Mouse (Mus musculus) limb, embryonic 15.5 days (tissue): ENCODE measurements around the gene Rpl27. TPM values are rescaled to one million over a fixed set of nuclear protein-coding genes. Genes with fewer than 3 reads are reported as not detected.

Experiments
- ATAC-seq: fragments of 200-750 bp; cut with Nextera tagmentation; 2 replicates; pipeline ENCODE4 v1.8.0; 2017; ENCODE audit warnings: low read depth, moderate TSS enrichment; ENCODE audit not compliant: insufficient number of reproducible peaks, low FRiP score, low TSS enrichment
- H3K27ac ChIP-seq: fragments of 300-500 bp; sonication (generic); 2 replicates; pipeline ENCODE4 v1.5.1; 2015; ENCODE audit warnings: moderate library complexity, mild to moderate bottlenecking, inconsistent platforms
- H3K27me3 ChIP-seq: fragments of 300-500 bp; sonication (generic); 2 replicates; pipeline ENCODE4 v1.6.1; 2015; ENCODE audit warnings: inconsistent platforms
- H3K36me3 ChIP-seq: fragments of 300-500 bp; sonication (generic); 2 replicates; pipeline ENCODE4 v1.6.1; 2015; ENCODE audit warnings: inconsistent platforms
- H3K4me1 ChIP-seq: fragments of 300-500 bp; sonication (generic); 2 replicates; pipeline ENCODE4 v1.6.1; 2015; ENCODE audit warnings: inconsistent platforms
- H3K4me2 ChIP-seq: fragments of 300-500 bp; sonication (generic); 2 replicates; pipeline ENCODE4 v1.6.1; 2015; ENCODE audit warnings: mild to moderate bottlenecking, inconsistent platforms
- H3K4me3 ChIP-seq: fragments of 300-500 bp; sonication (generic); 2 replicates; pipeline ENCODE4 v1.5.1; 2015; ENCODE audit warnings: mild to moderate bottlenecking, inconsistent platforms
- H3K9ac ChIP-seq: fragments of 300-500 bp; sonication (generic); 2 replicates; pipeline ENCODE4 v1.6.1; 2015; ENCODE audit warnings: inconsistent platforms
- H3K9me3 ChIP-seq: fragments of 300-500 bp; sonication (generic); 2 replicates; pipeline ENCODE4 v1.6.1; 2016; ENCODE audit warnings: inconsistent platforms
- WGBS: fragments of 180-500 bp; shearing (Covaris S2); methylation state at CpG from one replicate; pipeline ENCODE4 v1.1.7; 2015; 5-methylcytosine and 5-hydroxymethylcytosine counted together
- polyA plus RNA-seq: library from polyadenylated mRNA; unstranded; fragments of >200 nt; fragmentation: Nextera tagmentation; extraction: Ambion mirVana; gene quantifications from 2 replicates; pipeline ENCODE4 v1.2.1, GENCODE M21; 2015

Gene Rpl27
- polyA plus RNA-seq, result 262 and 315 TPM in 2 replicates

DNA sequence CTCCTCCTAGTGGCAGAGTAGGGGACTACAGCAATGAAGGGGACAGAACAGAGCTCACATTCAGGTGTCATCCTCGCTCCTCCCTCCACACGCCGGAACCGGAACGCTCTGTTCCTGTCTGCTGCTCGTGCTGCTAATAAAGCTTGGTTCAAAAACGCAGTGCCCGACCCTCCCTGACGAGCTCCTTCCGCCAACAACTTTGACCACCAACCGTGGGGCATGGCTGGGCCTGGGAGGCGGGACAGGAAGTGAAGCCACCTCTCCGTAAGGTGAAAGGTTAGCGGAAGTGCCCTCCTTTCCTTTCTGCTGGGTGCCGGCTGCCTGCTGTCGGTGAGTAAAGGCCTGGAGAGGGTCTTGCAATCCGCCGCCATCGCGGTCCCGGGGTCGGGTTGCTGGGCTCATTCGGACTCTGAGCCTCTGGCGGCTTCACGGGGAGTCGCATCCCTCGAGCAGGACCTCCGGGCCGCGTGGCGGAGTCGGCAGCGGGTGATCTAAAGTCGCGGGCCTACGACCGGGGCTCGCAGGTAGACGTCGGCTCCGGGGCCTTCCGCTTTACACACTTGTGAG, at the start of gene Rpl27:
Gene Rpl27, plus strand, starts transcription at position 172 of the 567 bp plus-strand sequence.
- H3K27ac ChIP-seq, result peak within 1 kb of the TSS; percentile 91
- H3K4me2 ChIP-seq, result peak within 1 kb of the TSS; percentile 67
- H3K4me1 ChIP-seq, result peaks cover 20% of the 10 kb centered on the region
- under 1% methylated on average over 42 of the region's 42 CpGs for WGBS
- peaks cover 27% of the 10 kb centered on the region for H3K36me3 ChIP-seq
- H3K4me3 ChIP-seq, result peak within 1 kb of the TSS; percentile 76
- no peaks in the 10 kb centered on the region for H3K9me3 ChIP-seq
- peak within 1 kb of the TSS; percentile 84 for H3K9ac ChIP-seq
- H3K27me3 ChIP-seq, result no peaks in the 10 kb centered on the region
- peak; percentile 98 for ATAC-seq

DNA sequence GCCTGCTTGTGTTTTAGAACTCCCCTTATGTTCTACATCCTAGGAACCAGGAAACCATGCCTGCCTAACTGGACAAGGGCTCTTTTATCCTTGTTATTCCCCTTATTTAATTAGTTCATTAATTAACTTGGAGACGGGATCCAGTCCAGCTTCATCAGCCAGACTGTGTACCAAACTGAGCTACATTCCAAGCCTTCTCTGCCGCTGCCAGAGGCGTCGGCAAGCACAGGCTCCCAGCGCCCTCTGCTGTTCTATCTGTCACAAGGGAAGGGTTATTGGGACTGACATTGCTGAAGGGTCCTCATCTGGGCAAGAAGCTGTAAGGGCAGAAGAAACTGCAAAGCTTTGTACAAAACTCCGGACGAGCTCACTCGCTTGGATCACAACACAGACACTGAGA, 47.0 kb upstream of the Rpl27 start:
- Histone ChIP-seq H3K4me2 (no peak overlapping the region), H3K4me1 (no peaks in the 10 kb centered on the region), H3K4me3 (no peak overlapping the region), H3K27ac (no peak overlapping the region), H3K27me3 (no peaks in the 10 kb centered on the region), H3K9me3 (no peaks in the 10 kb centered on the region), H3K36me3 (no peaks in the 10 kb centered on the region), H3K9ac (no peak overlapping the region)
- no peak for ATAC-seq
- WGBS, result 7% methylated on average over 8 of the region's 8 CpGs

- no peak overlapping the region for H3K27ac ChIP-seq
- H3K9ac ChIP-seq, result no peak overlapping the region
- WGBS, result 86% methylated on average over 2 of the region's 2 CpGs
- H3K4me3 ChIP-seq, result no peak overlapping the region
- H3K9me3 ChIP-seq, result no peaks in the 10 kb centered on the region
- no peak for ATAC-seq
- peaks cover 7% of the 10 kb centered on the region for H3K4me1 ChIP-seq
- no peak overlapping the region for H3K4me2 ChIP-seq
- peaks cover 35% of the 10 kb centered on the region for H3K36me3 ChIP-seq
- no peaks in the 10 kb centered on the region for H3K27me3 ChIP-seq
These were observed 26.8 kb upstream of the Rpl27 start for GRCm38 (mm10) chr11:101415306-101415705.

- Histone ChIP-seq H3K9me3 (no peaks in the 10 kb centered on the region), H3K4me1 (peaks cover 7% of the 10 kb centered on the region), H3K4me3 (peak overlapping the region; percentile 82), H3K27ac (peak overlapping the region; percentile 82), H3K27me3 (no peaks in the 10 kb centered on the region), H3K36me3 (peaks cover 22% of the 10 kb centered on the region), H3K9ac (peak overlapping the region; percentile 81), H3K4me2 (peak overlapping the region; percentile 68)
- WGBS, result 2% methylated on average over 11 of the region's 11 CpGs
- ATAC-seq, result peak; percentile 12; the same call in 1 of the 2 replicates
These were observed 25.5 kb upstream of the Rpl27 start for GRCm38 (mm10) chr11:101416433-101417100.

GRCm38 (mm10) chr11:101417101-101417855, 24.8 kb upstream of the Rpl27 start, which contains the start of gene Aarsd1:
Gene Aarsd1 (minus strand): TSS chr11:101417615.
- H3K27ac ChIP-seq, result peak within 1 kb of the TSS; percentile 82
- H3K4me1 ChIP-seq, result peaks cover 7% of the 10 kb centered on the region
- no peaks in the 10 kb centered on the region for H3K27me3 ChIP-seq
- peak within 1 kb of the TSS; percentile 82 for H3K4me3 ChIP-seq
- peaks cover 15% of the 10 kb centered on the region for H3K36me3 ChIP-seq
- WGBS, result 0% methylated on average over 45 of the region's 45 CpGs
- no peaks in the 10 kb centered on the region for H3K9me3 ChIP-seq
- peak within 1 kb of the TSS; percentile 81 for H3K9ac ChIP-seq
- H3K4me2 ChIP-seq, result peak within 1 kb of the TSS; percentile 68
- ATAC-seq, result peak; percentile 77; the same call in 1 of the 2 replicates

DNA sequence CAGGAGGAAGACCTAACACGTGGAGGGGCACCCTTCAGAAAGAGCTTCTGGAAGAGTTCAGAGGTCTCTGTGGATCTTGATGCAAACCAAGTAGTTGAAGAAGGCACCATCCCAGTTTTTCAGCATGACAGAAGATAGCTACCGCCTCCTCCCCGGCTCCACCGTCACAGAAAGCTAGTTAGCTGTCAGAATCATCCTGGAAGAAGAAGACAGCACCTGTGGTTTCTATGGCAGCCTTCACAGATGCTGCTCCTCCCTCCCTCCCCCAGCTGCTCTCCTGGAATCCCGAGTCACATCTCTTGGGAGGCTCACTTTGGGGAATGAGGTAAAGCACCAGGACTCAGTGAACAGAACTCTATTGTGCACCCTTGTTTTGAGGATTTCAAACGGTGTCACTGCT, 23.1 kb upstream of the Rpl27 start:
- H3K4me3 ChIP-seq, result no peak overlapping the region
- no peak overlapping the region for H3K4me2 ChIP-seq
- H3K9me3 ChIP-seq, result no peaks in the 10 kb centered on the region
- H3K36me3 ChIP-seq, result peaks cover under 1% of the 10 kb centered on the region; the same call in 1 of the 2 replicates
- H3K27me3 ChIP-seq, result no peaks in the 10 kb centered on the region
- ATAC-seq, result no peak
- peaks cover 12% of the 10 kb centered on the region for H3K4me1 ChIP-seq
- H3K27ac ChIP-seq, result no peak overlapping the region
- 55% methylated on average over 6 of the region's 6 CpGs for WGBS
- H3K9ac ChIP-seq, result no peak overlapping the region

- 41% methylated on average over 3 of the region's 3 CpGs for WGBS
- Histone ChIP-seq H3K9me3 (no peaks in the 10 kb centered on the region), H3K27ac (no peak overlapping the region), H3K4me3 (no peak overlapping the region), H3K9ac (no peak overlapping the region), H3K4me2 (no peak overlapping the region), H3K36me3 (no peaks in the 10 kb centered on the region), H3K27me3 (no peaks in the 10 kb centered on the region), H3K4me1 (peaks cover 17% of the 10 kb centered on the region)
- ATAC-seq, result no peak
These were observed 22.5 kb upstream of the Rpl27 start for GRCm38 (mm10) chr11:101419610-101420009.

DNA sequence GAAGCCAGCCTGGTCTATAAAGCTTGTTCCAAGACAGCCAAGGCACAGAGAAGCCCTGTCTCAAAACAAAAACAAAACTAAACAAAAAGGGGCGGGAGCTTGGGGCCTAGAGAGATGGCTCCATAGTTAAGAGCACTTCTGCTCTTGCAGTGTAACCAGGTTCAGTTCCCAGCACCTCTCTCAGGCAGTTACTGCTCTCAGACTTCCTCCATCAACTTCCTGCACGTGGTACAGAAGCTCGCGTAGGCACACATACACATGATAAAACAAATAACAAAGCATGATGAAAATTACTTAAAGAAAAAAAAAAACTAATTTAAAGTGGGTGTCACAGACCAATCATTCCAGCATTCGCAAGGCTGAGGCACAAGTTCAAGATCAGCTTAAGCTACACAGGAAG, 21.9 kb upstream of the Rpl27 start:
- peaks cover 17% of the 10 kb centered on the region for H3K4me1 ChIP-seq
- no peak overlapping the region for H3K4me2 ChIP-seq
- 88% methylated on average over 5 of the region's 5 CpGs for WGBS
- no peak overlapping the region for H3K4me3 ChIP-seq
- no peaks in the 10 kb centered on the region for H3K27me3 ChIP-seq
- no peaks in the 10 kb centered on the region for H3K36me3 ChIP-seq
- H3K9me3 ChIP-seq, result no peaks in the 10 kb centered on the region
- no peak overlapping the region for H3K9ac ChIP-seq
- no peak overlapping the region for H3K27ac ChIP-seq
- no peak for ATAC-seq

GRCm38 (mm10) chr11:101424105-101424851, 17.8 kb upstream of the Rpl27 start, which contains the start of gene Gm27029:
Gene Gm27029 (minus strand): TSS chr11:101424796.
- Histone ChIP-seq H3K27ac (peak within 1 kb of the TSS; percentile 86), H3K4me2 (peak within 1 kb of the TSS; percentile 89), H3K27me3 (no peaks in the 10 kb centered on the region), H3K4me3 (peak within 1 kb of the TSS; percentile 74), H3K4me1 (peaks cover 28% of the 10 kb centered on the region), H3K9ac (peak within 1 kb of the TSS; percentile 68), H3K9me3 (no peaks in the 10 kb centered on the region), H3K36me3 (no peaks in the 10 kb centered on the region)
- 2% methylated on average over 23 of the region's 23 CpGs for WGBS
- ATAC-seq, result peak; percentile 70

DNA sequence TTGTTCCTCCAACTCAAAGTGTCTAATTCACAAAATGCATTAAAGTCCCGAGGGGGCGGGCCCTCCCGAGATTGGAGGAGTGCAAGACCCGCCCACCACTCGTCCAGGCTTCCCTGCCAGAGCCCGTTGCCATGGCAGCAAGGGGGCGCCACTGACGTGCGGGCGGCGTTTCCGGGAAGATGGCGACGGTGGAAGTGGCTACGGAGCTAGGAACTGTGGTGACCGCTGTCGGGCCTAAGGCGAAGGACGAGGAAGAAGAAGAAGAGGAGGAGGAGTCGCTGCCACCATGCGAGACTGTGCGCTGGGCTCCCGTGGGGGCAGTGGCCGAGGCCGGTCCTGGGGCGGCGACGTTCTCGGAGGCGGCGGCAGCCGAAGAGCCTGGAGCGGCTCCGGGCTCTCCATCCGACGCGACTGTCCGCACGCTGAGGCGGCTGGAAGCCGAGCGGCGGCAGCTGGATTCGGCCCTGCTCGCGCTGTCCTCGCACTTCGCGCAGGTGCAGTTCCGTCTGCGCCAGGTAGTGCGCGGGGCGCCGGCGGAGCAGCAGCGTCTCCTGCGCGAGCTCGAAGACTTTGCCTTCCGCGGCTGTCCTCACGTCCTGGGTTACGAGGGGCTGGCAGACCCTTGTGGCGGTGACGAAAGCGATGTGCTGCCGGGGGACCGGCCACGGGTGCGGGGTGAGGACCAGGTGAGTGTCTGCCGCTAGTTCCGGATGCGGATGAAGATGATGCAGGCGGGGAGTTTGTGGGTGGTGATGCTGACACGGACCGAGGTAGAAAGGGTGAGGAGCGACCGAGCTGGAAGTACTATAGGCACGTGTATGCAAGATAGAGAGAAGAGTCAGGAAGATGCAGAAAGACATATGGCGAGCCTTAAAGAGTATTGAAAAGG, 16.9 kb upstream of the Rpl27 start, which contains the start of the genes Rundc1 and Ptges3l:
Gene Rundc1, plus strand, starts transcription at position 161 of the 889 bp plus-strand sequence.
Gene Ptges3l, minus strand, starts transcription at position 409 of the 889 bp plus-strand sequence.
- H3K27me3 ChIP-seq, result no peaks in the 10 kb centered on the region
- H3K9ac ChIP-seq, result peak within 1 kb of the TSS; percentile 68
- peaks cover 28% of the 10 kb centered on the region for H3K4me1 ChIP-seq
- peak within 1 kb of the TSS; percentile 74 for H3K4me3 ChIP-seq
- H3K9me3 ChIP-seq, result no peaks in the 10 kb centered on the region
- under 1% methylated on average over 81 of the region's 81 CpGs for WGBS
- peak within 1 kb of the TSS; percentile 89 for H3K4me2 ChIP-seq
- peak within 1 kb of the TSS; percentile 86 for H3K27ac ChIP-seq
- H3K36me3 ChIP-seq, result peaks cover 8% of the 10 kb centered on the region
- ATAC-seq, result peak; percentile 92
